Mouse (Mus musculus) MEL (cell line): ENCODE measurements around the gene Fdxr. TPM values are rescaled to one million over a fixed set of nuclear protein-coding genes. Genes with fewer than 3 reads are reported as not detected.

Experiments used
- DNase-seq: peaks from one replicate; pipeline ENCODE4 v3.0.0; 2011; ENCODE audit warnings: low read depth, low spot score
- H3K27ac ChIP-seq: 2 replicates; pipeline ENCODE4 v1.5.1; 2012; ENCODE audit warnings: low read depth, mild to moderate bottlenecking, control low read depth, low read length, moderate library complexity; ENCODE audit not compliant: control insufficient read depth
- H3K27me3 ChIP-seq, 2 experiments: fragments of 150-350 bp in 1 of 2; sonication (generic) in 1 of 2; 2 replicates each; pipeline ENCODE4 v1.6.1; 2012; ENCODE audit warnings: low read length in 2 of 2, mild to moderate bottlenecking in 2 of 2, improper control_type of control experiment in 1 of 2, moderate library complexity in 1 of 2; ENCODE audit not compliant: insufficient read depth in 2 of 2, control insufficient read depth in 1 of 2
- H3K36me3 ChIP-seq, 2 experiments: 2 replicates each; pipeline ENCODE4 v1.6.1; 2012 to 2014; ENCODE audit warnings: low read length in 2 of 2, improper control_type of control experiment in 1 of 2, inconsistent platforms in 1 of 2, mild to moderate bottlenecking in 1 of 2; ENCODE audit not compliant: insufficient read depth in 2 of 2, control insufficient read depth in 1 of 2
- H3K4me1 ChIP-seq, 2 experiments: fragments of 150-350 bp in 1 of 2; sonication (generic) in 1 of 2; 2 replicates each; pipeline ENCODE4 v1.6.1; 2012; ENCODE audit warnings: low read length in 2 of 2, improper control_type of control experiment in 1 of 2, mild to moderate bottlenecking in 1 of 2; ENCODE audit not compliant: insufficient read depth in 2 of 2, control insufficient read depth in 1 of 2
- H3K4me3 ChIP-seq, 2 experiments: fragments of 150-350 bp in 1 of 2; sonication (generic) in 1 of 2; 2 replicates each; pipeline ENCODE4 v1.5.1; 2012; ENCODE audit warnings: low read depth in 2 of 2, low read length in 2 of 2, mild to moderate bottlenecking in 2 of 2, moderate library complexity in 2 of 2, control low read depth in 1 of 2, improper control_type of control experiment in 1 of 2; ENCODE audit not compliant: control insufficient read depth in 1 of 2, insufficient read depth in 1 of 2
- H3K79me2 ChIP-seq: 2 replicates; pipeline ENCODE4 v1.6.1; 2012; ENCODE audit warnings: mild to moderate bottlenecking, low read length, moderate library complexity; ENCODE audit not compliant: control insufficient read depth, poor library complexity, insufficient read depth
- H3K9ac ChIP-seq: 2 replicates; pipeline ENCODE4 v1.6.1; 2012; ENCODE audit warnings: low read depth, mild to moderate bottlenecking, control low read depth, low read length, moderate library complexity; ENCODE audit not compliant: control insufficient read depth, poor library complexity, severe bottlenecking
- H3K9me3 ChIP-seq: fragments of 150-350 bp; sonication (generic); replicated peaks from 2 replicates; pipeline ENCODE4 v1.6.1; 2012; ENCODE audit warnings: mild to moderate bottlenecking, low read length, improper control_type of control experiment, moderate library complexity; ENCODE audit not compliant: insufficient read depth
- CHD1 ChIP-seq: IDR thresholded peaks from 2 replicates; pipeline ENCODE4 v1.6.1; 2012; ENCODE audit warnings: low read depth, mild to moderate bottlenecking, inconsistent platforms, low read length, improper control_type of control experiment
- CHD2 ChIP-seq: IDR thresholded peaks from 2 replicates; pipeline ENCODE4 v1.6.1; 2011; ENCODE audit warnings: low read length, improper control_type of control experiment
- CTCF ChIP-seq, 3 experiments: IDR thresholded peaks in 2 of 3; conservative IDR thresholded peaks in 1 of 3; 2 replicates each; pipeline ENCODE4 v1.5.1; 2011 to 2012; ENCODE audit warnings: low read length in 3 of 3, low read depth in 2 of 3, mild to moderate bottlenecking in 2 of 3, improper control_type of control experiment in 1 of 3, inconsistent platforms in 1 of 3, mixed read lengths in 1 of 3, moderate library complexity in 1 of 3; ENCODE audit not compliant: control insufficient read depth in 1 of 3, insufficient read depth in 1 of 3, poor library complexity in 1 of 3, severe bottlenecking in 1 of 3
- HCFC1 ChIP-seq: IDR thresholded peaks from 2 replicates; pipeline ENCODE4 v1.6.1; 2012; ENCODE audit warnings: low read depth, mild to moderate bottlenecking, inconsistent platforms, low read length, improper control_type of control experiment, moderate library complexity
- JUND ChIP-seq: IDR thresholded peaks from 2 replicates; pipeline ENCODE4 v1.6.1; 2011; ENCODE audit warnings: low read depth, mild to moderate bottlenecking, improper control_type of control experiment, low read length
- MAFK ChIP-seq: IDR thresholded peaks from 2 replicates; pipeline ENCODE4 v1.6.1; 2011; ENCODE audit warnings: low read depth, mild to moderate bottlenecking, low read length, improper control_type of control experiment, borderline replicate concordance
- MAX ChIP-seq: IDR thresholded peaks from 2 replicates; pipeline ENCODE4 v1.6.1; 2011; ENCODE audit warnings: low read length, improper control_type of control experiment
- MXI1 ChIP-seq: IDR thresholded peaks from 2 replicates; pipeline ENCODE4 v1.6.1; 2011; ENCODE audit warnings: mild to moderate bottlenecking, low read depth, low read length, improper control_type of control experiment
- NRF1 ChIP-seq: IDR thresholded peaks from 2 replicates; pipeline ENCODE4 v1.6.1; 2014; ENCODE audit warnings: low read depth, mild to moderate bottlenecking, inconsistent platforms, low read length, improper control_type of control experiment, moderate library complexity; ENCODE audit not compliant: poor library complexity, insufficient read depth, severe bottlenecking
- POLR2AphosphoS2 ChIP-seq: IDR thresholded peaks from 2 replicates; pipeline ENCODE4 v1.6.1; 2011; ENCODE audit warnings: low read length, improper control_type of control experiment
- RAD21 ChIP-seq: IDR thresholded peaks from 2 replicates; pipeline ENCODE4 v1.6.1; 2011; ENCODE audit warnings: mild to moderate bottlenecking, low read depth, low read length, improper control_type of control experiment
- SIN3A ChIP-seq: IDR thresholded peaks from 2 replicates; pipeline ENCODE4 v1.6.1; 2012; ENCODE audit warnings: low read length, improper control_type of control experiment, inconsistent platforms
- SMC3 ChIP-seq: IDR thresholded peaks from 2 replicates; pipeline ENCODE4 v1.6.1; 2011; ENCODE audit warnings: low read depth, low read length, improper control_type of control experiment
- TAL1 ChIP-seq: IDR thresholded peaks from 2 replicates; pipeline ENCODE4 v1.6.1; 2012; ENCODE audit warnings: mild to moderate bottlenecking, inconsistent platforms, low read length, moderate library complexity, mixed read lengths
- TCF12 ChIP-seq: IDR thresholded peaks from 2 replicates; pipeline ENCODE4 v1.6.1; 2014; ENCODE audit warnings: low read depth, mild to moderate bottlenecking, inconsistent platforms, low read length, improper control_type of control experiment, moderate library complexity
- UBTF ChIP-seq: IDR thresholded peaks from 2 replicates; pipeline ENCODE4 v1.6.1; 2012; ENCODE audit warnings: low read depth, mild to moderate bottlenecking, inconsistent platforms, low read length, improper control_type of control experiment, moderate library complexity, borderline replicate concordance; ENCODE audit not compliant: insufficient read depth
- USF1 ChIP-seq: IDR thresholded peaks from 2 replicates; pipeline ENCODE4 v1.6.1; 2014; ENCODE audit warnings: low read depth, mild to moderate bottlenecking, inconsistent platforms, low read length, improper control_type of control experiment, moderate library complexity
- USF2 ChIP-seq, 2 experiments: IDR thresholded peaks; 2 replicates each; pipeline ENCODE4 v1.6.1; 2011 to 2012; ENCODE audit warnings: improper control_type of control experiment in 2 of 2, low read length in 2 of 2, borderline replicate concordance in 1 of 2, inconsistent platforms in 1 of 2, low read depth in 1 of 2, mild to moderate bottlenecking in 1 of 2; ENCODE audit not compliant: insufficient read depth in 1 of 2
- ZC3H11A ChIP-seq: IDR thresholded peaks from 2 replicates; pipeline ENCODE4 v1.6.1; 2012; ENCODE audit warnings: low read depth, mild to moderate bottlenecking, inconsistent platforms, low read length, improper control_type of control experiment
- ZKSCAN1 ChIP-seq: IDR thresholded peaks from 2 replicates; pipeline ENCODE4 v1.6.1; 2012; ENCODE audit warnings: low read depth, mild to moderate bottlenecking, inconsistent platforms, low read length, improper control_type of control experiment, moderate library complexity
- polyA plus RNA-seq, 2 experiments: library from polyadenylated mRNA; stranded (reverse) in 1 of 2; unstranded in 1 of 2; fragments of >175 nt in 1 of 2; fragments of >200 nt in 1 of 2; gene quantifications; 2 replicates each; pipeline versions ENCODE4 v1.2.1 to v1.2.4; 2012; ENCODE audit warnings: low replicate concordance in 2 of 2, low read depth in 1 of 2; ENCODE audit not compliant: insufficient read length in 2 of 2, insufficient read depth in 1 of 2, missing spikeins in 1 of 2
- total RNA-seq: library from RNA; depleted of rRNA; stranded (reverse); fragments of 300-350 nt; gene quantifications from 2 replicates; pipeline ENCODE4 v1.2.3, GENCODE M21; 2012

Gene Fdxr
- total and polyA plus RNA-seq, 3 experiments = 32.7 to 37.7 TPM; not detected in 1

- no peak overlapping the region for H3K27ac ChIP-seq
- H3K9me3 ChIP-seq = no peaks in the 10 kb centered on the region
- peaks cover 0 to 2% of the 10 kb centered on the region in 2 experiments; a peak in 1 of 4 replicates for H3K36me3 ChIP-seq
- TF ChIP-seq UBTF (no peak), SMC3 (no peak), CHD2 (no peak), USF2 (IDR thresholded peaks at IDR 0.05; ENCODE audit: borderline replicate concordance in 1 of 2, insufficient read depth in 1 of 2, low read depth in 1 of 2, low read length in 2 of 2) (no peak), TAL1 (no peak), CHD1 (no peak), MAX (no peak), CTCF (IDR thresholded peaks at IDR 0.05 in 2 of 3, conservative IDR thresholded peaks at IDR 0.05 in 1 of 3; ENCODE audit: control insufficient read depth in 1 of 3, insufficient read depth in 1 of 3, low read depth in 2 of 3, low read length in 3 of 3, poor library complexity in 1 of 3, severe bottlenecking in 1 of 3) (no peak), MXI1 (no peak), ZKSCAN1 (no peak), USF1 (no peak)
- no peak overlapping the region for H3K9ac ChIP-seq
- H3K4me1 ChIP-seq = peaks cover 0 to 6% of the 10 kb centered on the region in 2 experiments; a peak in 2 of 4 replicates
- H3K4me3 ChIP-seq = no peak overlapping the region
- no peaks in the 10 kb centered on the region for H3K79me2 ChIP-seq
- no peaks in the 10 kb centered on the region for H3K27me3 ChIP-seq
- DNase-seq = no peak
Observed at GRCm38 (mm10) chr11:115225301-115225700, 51.5 kb downstream of the Fdxr start.

- 0 out of 4 replicates have a peak, but pooled peaks cover 0 to 2% of the 10 kb centered on the region in 2 experiments for H3K36me3 ChIP-seq
- peaks cover 0 to 6% of the 10 kb centered on the region in 2 experiments; a peak in 2 of 4 replicates for H3K4me1 ChIP-seq
- H3K79me2 ChIP-seq = no peaks in the 10 kb centered on the region
- TF ChIP-seq CTCF (IDR thresholded peaks at IDR 0.05 in 2 of 3, conservative IDR thresholded peaks at IDR 0.05 in 1 of 3; ENCODE audit: control insufficient read depth in 1 of 3, insufficient read depth in 1 of 3, low read depth in 2 of 3, low read length in 3 of 3, poor library complexity in 1 of 3, severe bottlenecking in 1 of 3) (peak; percentile 82 to 96 (median 83)), RAD21 (peak; percentile 28), POLR2AphosphoS2 (no peak), SMC3 (peak; percentile 50)
- DNase-seq = peak; percentile 66
- no peak overlapping the region for H3K9ac ChIP-seq
- no peak overlapping the region for H3K27ac ChIP-seq
- no peaks in the 10 kb centered on the region for H3K9me3 ChIP-seq
- H3K27me3 ChIP-seq = no peaks in the 10 kb centered on the region
- H3K4me3 ChIP-seq = no peak overlapping the region
Observed at GRCm38 (mm10) chr11:115224889-115225288, 52.0 kb downstream of the Fdxr start.

- TF ChIP-seq ZC3H11A = no peak
- TF ChIP-seq JUND = no peak
- no peak for TF ChIP-seq CHD2
- TF ChIP-seq HCFC1 = no peak
- TF ChIP-seq TCF12 = no peak
- no peak for TF ChIP-seq NRF1
- no peak for TF ChIP-seq MAFK
- no peak for TF ChIP-seq SMC3
- no peak for TF ChIP-seq USF2 (IDR thresholded peaks at IDR 0.05; ENCODE audit: borderline replicate concordance in 1 of 2, insufficient read depth in 1 of 2, low read depth in 1 of 2, low read length in 2 of 2)
- TF ChIP-seq SIN3A = no peak
- Histone ChIP-seq H3K4me1 (peaks cover 0 to 6% of the 10 kb centered on the region in 2 experiments; a peak in 2 of 4 replicates), H3K79me2 (no peaks in the 10 kb centered on the region), H3K27me3 (no peaks in the 10 kb centered on the region), H3K27ac (no peak overlapping the region), H3K9ac (no peak overlapping the region), H3K4me3 (no peak overlapping the region), H3K9me3 (no peaks in the 10 kb centered on the region), H3K36me3 (0 out of 4 replicates have a peak, but pooled peaks cover 0 to 2% of the 10 kb centered on the region in 2 experiments)
- no peak for DNase-seq
Observed at GRCm38 (mm10) chr11:115223877-115224276, 53.0 kb downstream of the Fdxr start.
